Comparison of ENCODE assay signal across 8 mouse cellular contexts in the genomic region with DNA sequence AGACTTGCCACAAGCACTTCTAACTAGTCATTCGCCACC. TPM values are rescaled to one million over a fixed set of nuclear protein-coding genes. Genes with fewer than 3 reads are reported as not detected.
A peak's percentile ranks its signal among the peaks of the same experiment; 100 is the strongest.
DNase-seq lines count a peak whose midpoint lies in the region; ATAC-seq and TF ChIP-seq lines count a peak whose summit lies in the region.

A gene (minus strand): TSS at position 30 of the 39 bp plus-strand sequence.

- H3K36me3 ChIP-seq in heart, embryonic 10.5 days: no peaks in the 10 kb centered on the region
- no peaks in the 10 kb centered on the region for H3K36me3 ChIP-seq in ES-Bruce4 (ENCODE audit: control insufficient read depth, insufficient read depth, low read length, poor library complexity, severe bottlenecking)
- peaks cover 11% of the 10 kb centered on the region for H3K36me3 ChIP-seq in forebrain, postnatal 0 days (ENCODE audit: insufficient read depth)
- no peaks in the 10 kb centered on the region for H3K36me3 ChIP-seq in limb, embryonic 12.5 days

- H3K9me3 ChIP-seq in heart, embryonic 10.5 days: peaks cover 6% of the 10 kb centered on the region; the same call in 1 of the 2 replicates
- no peaks in the 10 kb centered on the region for H3K9me3 ChIP-seq in ES-Bruce4 (replicated peaks; ENCODE audit: control insufficient read depth, insufficient read depth, low read length, poor library complexity, severe bottlenecking)
- H3K9me3 ChIP-seq in forebrain, postnatal 0 days (ENCODE audit: low read length): no peaks in the 10 kb centered on the region
- peaks cover 3% of the 10 kb centered on the region for H3K9me3 ChIP-seq in limb, embryonic 12.5 days

- no peaks in the 10 kb centered on the region for H3K4me1 ChIP-seq in heart, embryonic 10.5 days
- no peaks in the 10 kb centered on the region for H3K4me1 ChIP-seq in ES-Bruce4 (ENCODE audit: control insufficient read depth, insufficient read depth, low read length)
- H3K4me1 ChIP-seq in forebrain, postnatal 0 days (ENCODE audit: insufficient read depth): no peaks in the 10 kb centered on the region; the same call in 1 of the 2 replicates
- 0 out of 2 replicates have a peak, but pooled peaks cover 3% of the 10 kb centered on the region for H3K4me1 ChIP-seq in limb, embryonic 12.5 days (replicated peaks)

- peak within 1 kb of the TSS; percentile 37 for H3K4me3 ChIP-seq in heart, embryonic 10.5 days
- H3K4me3 ChIP-seq in ES-Bruce4 (ENCODE audit: low read depth, low read length): peak within 1 kb of the TSS; percentile 58
- H3K4me3 ChIP-seq in forebrain, postnatal 0 days (ENCODE audit: low read depth, low read length): peak within 1 kb of the TSS; percentile 60
- peak within 1 kb of the TSS; percentile 23; the same call in 1 of the 2 replicates for H3K4me3 ChIP-seq in limb, embryonic 12.5 days (replicated peaks)

- no peak within 1 kb of the TSS for H3K9ac ChIP-seq in ES-Bruce4 (ENCODE audit: low read depth, poor library complexity, severe bottlenecking)
- H3K9ac ChIP-seq in forebrain, postnatal 0 days: peak within 1 kb of the TSS; percentile 73
- H3K9ac ChIP-seq in limb, embryonic 12.5 days (replicated peaks): no peak within 1 kb of the TSS

- ATAC-seq in forebrain, postnatal 0 days: no peak
- no peak for ATAC-seq in limb, embryonic 12.5 days (ENCODE audit: insufficient number of reproducible peaks, insufficient read depth, low FRiP score, low TSS enrichment, low read depth)

- no peak within 1 kb of the TSS for H3K27ac ChIP-seq in heart, embryonic 10.5 days
- H3K27ac ChIP-seq in ES-Bruce4 (ENCODE audit: insufficient read depth, low read length): no peak within 1 kb of the TSS
- H3K27ac ChIP-seq in forebrain, postnatal 0 days (ENCODE audit: low read depth, low read length): peak within 1 kb of the TSS; percentile 90
- no peak within 1 kb of the TSS for H3K27ac ChIP-seq in limb, embryonic 12.5 days

- TF ChIP-seq EP300 in ES-Bruce4 (IDR thresholded peaks at IDR 0.05; ENCODE audit: insufficient read depth, low read depth, low read length): no peak

- WGBS in heart, embryonic 10.5 days: 0% methylated on average over 1 of the region's 1 CpGs
- 0% methylated on average over 1 of the region's 1 CpGs for WGBS in forebrain, postnatal 0 days
- WGBS in limb, embryonic 12.5 days: 20% methylated on average over 1 of the region's 1 CpGs

- TF ChIP-seq CTCF in ES-Bruce4 (IDR thresholded peaks at IDR 0.05; ENCODE audit: low read depth, low read length): no peak
- no peak for TF ChIP-seq CTCF in forebrain, postnatal 0 days (IDR thresholded peaks at IDR 0.05; ENCODE audit: low read depth)

- DNase-seq in heart, embryonic 10.5 days (ENCODE audit: low spot score): no peak
- no peak for DNase-seq in heart, adult 18-20 months
- no peak for DNase-seq in forebrain, postnatal 0 days
- no peak for DNase-seq in retina, postnatal 1 day
- no peak for DNase-seq in urinary bladder, postnatal 25 days (ENCODE audit: low spot score)
- DNase-seq in cerebellum, postnatal 36 days: no peak

- H3K4me2 ChIP-seq in forebrain, postnatal 0 days (ENCODE audit: low read depth): peak within 1 kb of the TSS; percentile 50
- peak within 1 kb of the TSS; percentile 43 for H3K4me2 ChIP-seq in limb, embryonic 12.5 days

- H3K27me3 ChIP-seq in heart, embryonic 10.5 days (ENCODE audit: insufficient read depth, poor library complexity, severe bottlenecking): peaks cover 15% of the 10 kb centered on the region
- peaks cover 11% of the 10 kb centered on the region; the same call in 1 of the 2 replicates for H3K27me3 ChIP-seq in ES-Bruce4 (ENCODE audit: control insufficient read depth, insufficient read depth, low read length, poor library complexity, severe bottlenecking)
- H3K27me3 ChIP-seq in forebrain, postnatal 0 days (ENCODE audit: insufficient read depth, low read length): no peaks in the 10 kb centered on the region
- H3K27me3 ChIP-seq in limb, embryonic 12.5 days: peaks cover 13% of the 10 kb centered on the region

- no peak for TF ChIP-seq POLR2A in ES-Bruce4 (IDR thresholded peaks at IDR 0.05; ENCODE audit: insufficient read depth, low read length)

RNA-seq across cellular contexts. Expression of the gene that starts here (rescaled TPM):
- polyA plus RNA-seq in heart, embryonic 10.5 days (2016; fragmentation: Nextera tagmentation; extraction: Ambion mirVana): 0.74 and 2.2 TPM in 2 replicates
- 1 to 10 TPM; 1.9 to 2.6 TPM for total RNA-seq in heart, adult 18-20 months (2021)
- polyA plus RNA-seq in ES-Bruce4 (2011; ENCODE audit: insufficient read depth, insufficient read length, low read depth, missing spikeins): 5.6 and 7.4 TPM in 2 replicates
- 348 and 376 TPM in 2 replicates for total RNA-seq in forebrain, postnatal 0 days (2014; rRNA removed)
- polyA plus RNA-seq in forebrain, postnatal 0 days (2015; fragmentation: Nextera tagmentation; extraction: Ambion mirVana): 99.8 and 242 TPM in 2 replicates
- 8.7 and 9.8 TPM in 2 replicates for polyA plus RNA-seq in limb, embryonic 12.5 days (2016; fragmentation: Nextera tagmentation; extraction: Ambion mirVana)

Comparison
In these comparisons a context has a peak if more than half of its experiments do, and no peak if none do; other contexts are left out.
1. RNA of the gene that starts here (total RNA-seq): 348 to 376 TPM in forebrain, postnatal 0 days; 1.9 to 2.6 TPM in heart, adult 18-20 months; every median in the first group is over 10 times any median in the second.
2. Peak in every context shown above with its lines, with median percentiles within 50 percentile points of each other: H3K4me3 ChIP-seq.